Mouse (Mus musculus) urinary bladder, postnatal 36 days (tissue): Measurements from ENCODE around the gene Kif24.

Experiments used
- DNase-seq, 2 experiments: peaks; one replicate each; pipeline ENCODE4 v3.0.0; 2022; ENCODE audit warnings: low spot score in 2 of 2, mixed read lengths in 1 of 2

Kif24 gene

GRCm38 (mm10) chr4:41464345-41465286 is at the start of gene Kif24, which contains the start of gene Nudt2:
Kif24 (minus strand) TSS chr4:41464887.
Nudt2 (plus strand) TSS chr4:41465151.
- peak; percentile 95 to 98 for DNase-seq

GRCm38 (mm10) chr4:41513714-41514113 is 49.0 kb upstream of the Kif24 start:
- DNase-seq = no peak

- DNase-seq = no peak
Observed at GRCm38 (mm10) chr4:41513309-41513708, 48.6 kb upstream of the Kif24 start.

GRCm38 (mm10) chr4:41507998-41508397 is 43.3 kb upstream of the Kif24 start:
- DNase-seq = no peak

- no peak for DNase-seq
Observed at GRCm38 (mm10) chr4:41507326-41507924, 42.7 kb upstream of the Kif24 start.

GRCm38 (mm10) chr4:41506906-41507305 is 42.2 kb upstream of the Kif24 start:
- peak; percentile 85 to 89 for DNase-seq

- peak in 1 of 2 experiments; percentile 44 for DNase-seq
Observed at GRCm38 (mm10) chr4:41506156-41506555, 41.5 kb upstream of the Kif24 start.

- DNase-seq = no peak
Observed at GRCm38 (mm10) chr4:41505131-41505551, 40.5 kb upstream of the Kif24 start.

- no peak for DNase-seq
Observed at GRCm38 (mm10) chr4:41504325-41504724, 39.6 kb upstream of the Kif24 start.

- peak; percentile 95 to 99 for DNase-seq
Observed at GRCm38 (mm10) chr4:41502986-41503412, 38.3 kb upstream of the Kif24 start, which contains the start of gene AI464131. AI464131 (minus strand) TSS chr4:41503076.

- no peak for DNase-seq
Observed at GRCm38 (mm10) chr4:41502171-41502940, 37.7 kb upstream of the Kif24 start.

GRCm38 (mm10) chr4:41500787-41501186 is 36.1 kb upstream of the Kif24 start:
- DNase-seq = no peak

GRCm38 (mm10) chr4:41499619-41500018 is 34.9 kb upstream of the Kif24 start:
- DNase-seq = no peak

GRCm38 (mm10) chr4:41498921-41499391 is 34.3 kb upstream of the Kif24 start:
- no peak for DNase-seq

- DNase-seq = no peak
Observed at GRCm38 (mm10) chr4:41497995-41498845, 33.5 kb upstream of the Kif24 start.

- DNase-seq = no peak
Observed at GRCm38 (mm10) chr4:41497579-41497978, 32.9 kb upstream of the Kif24 start.

- no peak for DNase-seq
Observed at GRCm38 (mm10) chr4:41497046-41497445, 32.4 kb upstream of the Kif24 start.

GRCm38 (mm10) chr4:41495850-41496249 is 31.2 kb upstream of the Kif24 start:
- no peak for DNase-seq

- DNase-seq = no peak
Observed at GRCm38 (mm10) chr4:41495076-41495475, 30.4 kb upstream of the Kif24 start.

GRCm38 (mm10) chr4:41494378-41494777 is 29.7 kb upstream of the Kif24 start:
- no peak for DNase-seq
